Mouse (Mus musculus) left cerebral cortex, adult 11 months (tissue): ENCODE data around the gene Prkd2.

Experiments used
- DNase-seq: peaks from one replicate; pipeline ENCODE4 v3.0.0; 2022; ENCODE audit warnings: low spot score

The Prkd2 gene

GRCm38 (mm10) chr7:16895000-16895399 is 52.3 kb downstream of the Prkd2 start:
- no peak for DNase-seq

- DNase-seq, result no peak
These were observed 52.8 kb downstream of the Prkd2 start for GRCm38 (mm10) chr7:16895511-16895910.

- DNase-seq, result no peak
These were observed 57.8 kb downstream of the Prkd2 start for GRCm38 (mm10) chr7:16900526-16900925.

GRCm38 (mm10) chr7:16903439-16903955 is 60.8 kb downstream of the Prkd2 start:
- DNase-seq, result no peak

GRCm38 (mm10) chr7:16904120-16904675 is 61.5 kb downstream of the Prkd2 start:
- DNase-seq, result no peak

- DNase-seq, result no peak
These were observed 62.9 kb downstream of the Prkd2 start for GRCm38 (mm10) chr7:16905491-16906021.

- DNase-seq, result no peak
These were observed 63.6 kb downstream of the Prkd2 start, which contains the start of gene Ptgir for GRCm38 (mm10) chr7:16906281-16906680. Gene Ptgir (plus strand): TSS chr7:16906490.

GRCm38 (mm10) chr7:16906889-16907559 is 64.3 kb downstream of the Prkd2 start:
- no peak for DNase-seq

- DNase-seq, result no peak
These were observed 65.1 kb downstream of the Prkd2 start for GRCm38 (mm10) chr7:16907842-16908241.

GRCm38 (mm10) chr7:16908367-16908766 is 65.7 kb downstream of the Prkd2 start:
- DNase-seq, result no peak

GRCm38 (mm10) chr7:16908859-16909258 is 66.2 kb downstream of the Prkd2 start:
- no peak for DNase-seq

- DNase-seq, result no peak
These were observed 67.2 kb downstream of the Prkd2 start for GRCm38 (mm10) chr7:16909909-16910308.

GRCm38 (mm10) chr7:16911904-16912303 is 69.2 kb downstream of the Prkd2 start:
- DNase-seq, result no peak

- DNase-seq, result no peak
These were observed 69.7 kb downstream of the Prkd2 start for GRCm38 (mm10) chr7:16912360-16912759.

- no peak for DNase-seq
These were observed 71.2 kb downstream of the Prkd2 start for GRCm38 (mm10) chr7:16913806-16914452.

- no peak for DNase-seq
These were observed 72.0 kb downstream of the Prkd2 start for GRCm38 (mm10) chr7:16914453-16915343.

- DNase-seq, result no peak
These were observed 73.0 kb downstream of the Prkd2 start for GRCm38 (mm10) chr7:16915461-16916340.

GRCm38 (mm10) chr7:16916342-16917265 is 73.9 kb downstream of the Prkd2 start:
- DNase-seq, result no peak

GRCm38 (mm10) chr7:16917447-16917846 is 74.7 kb downstream of the Prkd2 start:
- no peak for DNase-seq

- no peak for DNase-seq
These were observed 75.3 kb downstream of the Prkd2 start for GRCm38 (mm10) chr7:16918014-16918413.
